Mouse (Mus musculus): ENCODE data around the gene Nfia.

Gene Nfia

DNA sequence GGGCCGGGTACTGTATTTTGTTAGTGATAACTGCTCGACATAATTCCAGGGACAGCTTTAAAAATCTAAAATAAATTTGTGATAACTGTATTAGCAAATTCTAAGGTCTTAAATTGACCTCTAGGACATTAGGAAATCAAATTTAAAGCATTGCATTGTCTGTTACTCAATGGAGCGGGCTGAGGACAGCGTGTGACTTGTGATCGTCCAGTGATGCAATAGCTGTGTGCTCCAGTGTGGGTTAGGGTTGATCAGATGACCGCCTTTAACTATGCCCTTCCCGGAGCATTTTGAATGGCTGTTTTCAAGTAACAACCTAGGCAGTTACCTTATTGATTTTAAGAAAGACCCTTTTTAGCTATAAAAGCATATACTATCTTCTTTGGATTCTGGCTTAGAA is 42.0 kb downstream of the Nfia start:
- DNase-seq (ENCODE audit: low read depth in 2 of 2, low spot score in 2 of 2): no peak

DNA sequence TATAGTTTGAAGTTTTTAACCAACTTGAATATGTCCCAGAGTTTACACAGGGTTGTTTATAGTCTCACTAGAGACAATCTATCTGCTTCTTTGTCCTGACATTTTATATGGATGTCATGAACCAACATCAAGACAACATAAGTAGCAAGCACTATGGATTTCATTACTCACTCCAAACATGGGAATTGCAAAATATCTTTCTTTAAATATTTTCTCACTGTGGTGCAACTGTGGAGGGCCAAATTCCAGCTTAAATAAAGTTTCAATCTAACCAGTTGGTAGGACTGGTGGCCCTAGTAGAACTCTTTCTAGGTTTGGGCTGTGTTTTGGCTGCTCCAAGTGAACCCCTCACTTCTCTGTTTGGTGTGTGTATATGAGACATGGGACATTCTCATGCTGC is 43.5 kb downstream of the Nfia start:
- DNase-seq (ENCODE audit: low read depth in 2 of 2, low spot score in 2 of 2): no peak

DNA sequence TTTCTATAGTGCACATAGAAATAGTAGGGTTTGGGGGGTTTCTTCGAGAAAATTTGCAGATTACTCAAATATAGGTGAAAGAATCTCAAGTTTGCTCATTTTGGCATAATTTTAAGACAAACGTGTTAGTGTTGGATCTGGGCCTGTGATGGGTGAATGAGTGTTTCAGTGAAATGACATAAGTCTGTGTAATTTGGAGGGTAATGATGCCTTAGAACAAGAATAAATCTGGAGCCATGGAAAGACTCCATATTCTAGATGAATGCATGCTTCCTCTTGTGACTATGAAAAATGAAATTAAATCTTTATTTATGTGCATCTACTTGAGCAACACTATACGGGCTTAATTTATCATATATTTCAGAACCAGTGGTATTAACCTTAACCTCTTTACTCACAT is 44.2 kb downstream of the Nfia start:
- DNase-seq (ENCODE audit: low read depth in 2 of 2, low spot score in 2 of 2): no peak

DNA sequence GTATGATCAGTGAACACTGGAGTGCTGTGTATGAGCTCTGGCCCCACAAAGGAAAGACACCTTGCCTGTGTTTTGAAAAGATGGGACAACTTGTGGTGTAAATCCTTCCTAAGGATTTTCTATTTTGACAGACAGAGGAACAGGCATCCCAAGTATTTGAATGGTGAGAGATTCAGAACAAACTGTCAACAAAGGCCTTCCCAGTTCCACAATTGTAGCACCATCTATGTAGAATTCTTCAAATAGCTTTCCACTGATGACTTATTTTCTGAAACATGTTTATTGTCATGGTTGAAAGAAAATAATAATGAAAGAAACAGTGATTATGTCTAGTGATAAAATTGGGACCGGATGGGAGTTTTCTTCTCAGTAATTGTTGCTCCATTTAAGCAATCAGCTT is 45.2 kb downstream of the Nfia start:
- DNase-seq (ENCODE audit: low read depth in 2 of 2, low spot score in 2 of 2): no peak

DNA sequence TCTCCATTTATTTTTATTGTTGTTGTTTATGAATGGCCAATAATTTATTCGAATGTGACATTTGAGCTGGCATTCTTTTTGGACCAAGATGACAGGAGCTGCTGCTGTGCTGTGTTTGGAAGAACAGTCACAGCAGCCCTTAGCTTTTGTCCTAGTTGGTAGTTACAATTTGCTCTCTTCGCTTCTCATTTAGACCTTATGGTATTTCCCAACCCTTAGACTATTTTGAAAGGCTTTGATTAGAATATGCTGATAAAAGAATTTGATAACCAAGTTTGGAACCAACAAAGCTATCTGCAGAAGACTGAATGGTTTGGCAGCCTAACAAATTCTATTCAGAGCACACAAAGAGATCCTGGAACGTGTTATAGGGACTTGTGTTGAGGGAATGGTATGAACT is 46.0 kb downstream of the Nfia start:
- no peak for DNase-seq (ENCODE audit: low read depth in 2 of 2, low spot score in 2 of 2)

DNA sequence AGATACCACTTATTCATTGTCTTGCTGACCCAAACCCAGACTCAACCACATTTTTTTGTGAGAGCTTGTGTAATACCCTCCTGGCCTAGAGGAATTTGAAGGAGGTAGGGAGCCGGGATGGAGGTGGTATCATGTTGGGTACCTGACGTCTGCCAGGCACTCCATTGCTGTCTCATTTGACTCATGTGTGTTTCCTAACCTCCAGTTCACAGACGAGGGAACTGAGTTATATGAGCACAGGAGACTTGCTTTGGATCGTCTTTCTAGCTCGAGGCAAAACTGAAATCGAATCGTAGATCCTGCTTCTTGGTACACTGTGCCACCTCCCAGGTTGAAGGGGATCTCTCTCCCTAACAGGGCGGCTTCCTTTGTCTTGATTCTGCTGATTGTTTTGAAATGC is 46.6 kb downstream of the Nfia start:
- no peak for DNase-seq (ENCODE audit: low read depth in 2 of 2, low spot score in 2 of 2)

DNA sequence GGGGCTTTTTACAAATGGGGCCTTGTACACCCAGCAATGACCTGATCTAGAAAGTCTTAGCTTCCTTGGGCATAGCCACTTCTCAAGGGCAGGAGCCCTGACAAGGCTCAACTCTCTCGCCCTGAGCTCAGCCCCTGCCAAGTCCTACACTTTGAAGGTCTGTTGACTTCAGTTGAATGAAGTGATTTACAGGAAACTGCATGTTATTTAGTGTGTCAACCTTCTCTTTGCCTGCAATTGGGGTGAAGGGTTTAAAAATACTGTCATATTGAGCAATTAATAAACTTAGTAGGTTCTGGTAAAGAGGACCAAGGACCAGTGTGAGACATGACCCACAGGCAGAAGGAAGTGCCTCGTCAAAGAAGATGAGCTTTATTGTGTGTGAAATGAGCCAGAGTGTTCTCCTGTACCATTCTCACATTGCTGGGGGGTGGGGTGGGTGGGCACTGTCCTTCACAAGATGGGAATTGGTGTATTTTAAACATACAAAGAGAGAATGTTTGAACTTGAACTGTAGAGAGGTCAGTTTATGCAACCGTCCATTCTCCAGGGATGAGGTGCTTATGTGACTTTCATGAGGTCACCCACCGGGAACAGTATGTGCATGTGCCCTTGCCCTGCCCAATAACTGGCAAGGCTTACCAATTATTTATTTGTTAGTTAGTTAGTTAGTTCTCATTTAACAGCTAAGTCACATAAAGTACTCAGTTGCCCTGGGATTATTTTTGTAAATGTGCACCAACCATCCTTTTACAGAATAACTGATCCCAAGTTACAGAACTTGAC is 48.1 kb downstream of the Nfia start:
- no peak for DNase-seq (ENCODE audit: low read depth in 2 of 2, low spot score in 2 of 2)

DNA sequence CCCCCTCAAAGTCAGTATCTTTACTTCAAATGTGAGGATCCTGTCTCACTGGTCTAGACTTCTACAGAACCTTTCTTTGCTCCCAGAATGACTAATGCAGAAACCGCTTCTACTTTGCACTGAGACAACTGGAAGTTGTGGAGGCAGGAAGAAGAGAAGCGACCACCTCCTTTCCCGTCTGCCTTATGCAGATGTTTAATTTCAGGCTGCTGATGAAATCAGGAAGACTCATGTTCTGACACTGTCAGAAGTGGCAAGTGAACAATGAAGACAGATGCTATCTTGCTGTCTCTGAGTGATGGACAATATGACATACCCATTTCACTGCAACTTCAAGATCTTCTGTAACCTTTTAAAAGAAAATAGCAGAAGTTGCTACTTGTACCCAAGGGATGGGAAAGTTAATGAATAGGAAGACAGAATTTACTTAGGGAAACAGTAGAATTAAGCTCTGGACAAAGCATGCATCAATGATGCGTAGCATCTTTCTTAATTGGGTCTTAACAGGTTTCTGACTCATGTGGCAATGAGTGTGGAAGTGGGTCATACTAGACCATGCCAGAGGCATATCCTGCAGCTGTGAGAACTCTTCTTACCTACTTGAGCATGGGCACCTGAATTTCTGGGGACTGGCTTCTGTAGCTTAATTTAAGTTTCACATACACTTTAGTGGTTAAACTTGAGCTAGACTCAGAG is 49.2 kb downstream of the Nfia start:
- DNase-seq (ENCODE audit: low read depth in 2 of 2, low spot score in 2 of 2): no peak

DNA sequence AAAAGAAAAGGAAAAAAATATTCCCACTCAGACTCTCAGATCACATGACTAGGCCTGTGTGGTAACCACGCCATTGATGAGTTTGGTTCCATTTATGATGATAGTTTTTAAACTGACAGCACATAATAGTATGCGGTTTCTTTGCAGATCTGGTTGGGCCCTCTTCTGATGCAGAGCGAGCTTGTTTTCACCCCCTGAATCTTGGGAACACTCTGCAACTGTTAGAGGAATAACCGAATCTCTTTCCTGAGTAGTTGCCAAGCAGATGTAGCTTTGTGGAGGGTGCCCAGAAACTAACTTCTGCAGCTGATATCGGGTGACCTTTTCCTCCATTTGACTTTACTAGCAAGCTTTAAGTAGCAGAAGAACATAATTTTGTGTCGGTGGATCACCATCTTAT is 51.0 kb downstream of the Nfia start:
- no peak for DNase-seq (ENCODE audit: low read depth in 2 of 2, low spot score in 2 of 2)

DNA sequence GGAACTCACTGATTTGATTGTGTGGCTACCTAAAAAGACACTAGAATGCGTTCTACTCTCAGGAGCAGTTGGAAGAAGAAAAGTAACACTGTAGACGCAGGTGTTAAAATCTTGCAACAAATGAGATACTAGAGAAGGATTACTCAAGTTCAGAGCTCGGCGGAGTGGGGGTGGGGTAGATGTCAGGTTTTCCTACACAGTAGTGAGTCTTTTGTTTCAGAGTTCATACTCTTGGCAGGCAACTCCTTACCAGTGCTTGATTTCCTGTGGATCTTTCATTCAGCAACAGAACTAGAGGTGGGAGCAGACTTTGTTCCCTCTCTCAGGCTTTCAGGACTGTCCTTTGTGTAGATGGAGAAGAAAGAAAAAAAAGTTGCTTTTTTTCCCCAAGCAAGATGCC is 51.9 kb downstream of the Nfia start:
- no peak for DNase-seq (ENCODE audit: low read depth in 2 of 2, low spot score in 2 of 2)

DNA sequence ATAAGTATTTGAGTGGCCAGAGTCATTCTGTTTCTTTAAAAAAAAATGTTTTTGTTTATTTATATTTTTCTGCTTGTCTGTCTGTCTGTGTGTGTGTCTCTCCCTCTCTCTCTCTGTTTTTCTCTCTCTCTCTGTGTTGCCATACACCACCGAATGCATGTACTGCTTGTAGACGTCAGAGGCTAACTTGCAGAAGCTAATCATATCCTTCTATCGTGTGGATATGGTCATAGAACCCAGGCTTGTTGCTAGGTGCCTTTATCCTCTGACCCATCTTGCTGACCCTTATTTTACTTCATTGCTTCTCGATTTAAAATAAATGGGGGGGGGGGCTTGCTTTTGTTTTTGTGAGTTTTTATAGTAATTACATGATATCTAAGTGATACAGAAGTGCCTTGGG is 52.9 kb downstream of the Nfia start:
- no peak for DNase-seq (ENCODE audit: low read depth in 2 of 2, low spot score in 2 of 2)

DNA sequence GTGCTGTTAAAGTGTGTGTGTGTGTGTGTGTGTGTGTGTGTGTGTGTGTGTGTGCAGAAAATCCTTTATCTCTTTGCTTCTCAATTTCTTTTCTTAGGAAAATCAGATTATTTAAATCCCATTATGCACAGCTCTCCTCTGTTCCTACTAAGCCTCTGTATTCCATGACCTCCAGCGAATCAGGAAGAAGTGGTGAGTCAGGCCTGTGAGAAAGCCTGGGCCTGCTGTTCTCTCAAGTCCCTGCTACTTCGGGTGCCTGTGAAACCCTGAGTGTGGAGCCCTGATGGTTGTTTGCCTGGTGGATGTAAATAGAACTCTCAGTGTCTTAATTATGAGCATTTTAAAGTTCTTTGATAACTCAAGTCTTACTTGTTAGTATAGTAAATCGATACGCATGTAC is 53.3 kb downstream of the Nfia start:
- no peak for DNase-seq (ENCODE audit: low read depth in 2 of 2, low spot score in 2 of 2)

DNA sequence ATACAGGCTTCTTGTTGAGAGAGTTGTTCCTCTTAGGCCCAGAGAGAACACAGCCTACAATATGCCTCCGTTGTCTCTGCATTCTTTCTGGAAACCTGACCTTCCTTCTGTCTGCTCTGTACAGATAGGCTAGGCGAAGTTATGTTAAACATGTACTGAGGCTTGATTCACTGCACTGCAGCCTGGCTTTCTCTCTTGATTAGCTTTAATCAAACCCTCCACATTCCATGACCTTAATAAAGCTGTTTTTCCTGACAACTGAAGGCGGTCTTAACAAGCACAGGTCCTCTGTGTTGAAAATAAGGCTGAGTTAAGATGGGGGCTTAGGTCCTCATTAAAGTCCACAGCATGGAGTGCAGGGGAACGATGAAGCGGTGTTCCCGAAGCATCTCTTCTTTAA is 54.6 kb downstream of the Nfia start:
- DNase-seq (ENCODE audit: low read depth in 2 of 2, low spot score in 2 of 2): no peak

DNA sequence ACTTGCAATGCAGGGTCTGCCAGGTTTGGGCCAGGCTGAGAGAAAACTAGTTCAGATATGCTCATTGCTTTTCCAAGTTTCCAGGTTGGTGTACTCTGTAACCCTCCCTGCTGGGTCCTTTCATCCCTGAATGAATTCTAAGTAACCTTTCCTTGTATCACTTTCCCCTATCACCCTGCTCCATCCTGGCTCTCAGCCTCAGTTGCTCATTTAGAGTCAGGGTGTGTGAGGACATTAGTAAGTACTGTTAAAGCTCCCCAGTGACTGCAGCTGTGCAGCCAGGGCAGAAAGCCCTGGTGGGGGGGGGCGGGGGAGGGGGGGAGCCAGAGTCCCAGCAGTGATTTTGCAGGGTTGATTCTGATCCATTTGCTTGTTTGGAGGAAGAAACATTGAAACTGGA is 56.0 kb downstream of the Nfia start:
- no peak for DNase-seq (ENCODE audit: low read depth in 2 of 2, low spot score in 2 of 2)

DNA sequence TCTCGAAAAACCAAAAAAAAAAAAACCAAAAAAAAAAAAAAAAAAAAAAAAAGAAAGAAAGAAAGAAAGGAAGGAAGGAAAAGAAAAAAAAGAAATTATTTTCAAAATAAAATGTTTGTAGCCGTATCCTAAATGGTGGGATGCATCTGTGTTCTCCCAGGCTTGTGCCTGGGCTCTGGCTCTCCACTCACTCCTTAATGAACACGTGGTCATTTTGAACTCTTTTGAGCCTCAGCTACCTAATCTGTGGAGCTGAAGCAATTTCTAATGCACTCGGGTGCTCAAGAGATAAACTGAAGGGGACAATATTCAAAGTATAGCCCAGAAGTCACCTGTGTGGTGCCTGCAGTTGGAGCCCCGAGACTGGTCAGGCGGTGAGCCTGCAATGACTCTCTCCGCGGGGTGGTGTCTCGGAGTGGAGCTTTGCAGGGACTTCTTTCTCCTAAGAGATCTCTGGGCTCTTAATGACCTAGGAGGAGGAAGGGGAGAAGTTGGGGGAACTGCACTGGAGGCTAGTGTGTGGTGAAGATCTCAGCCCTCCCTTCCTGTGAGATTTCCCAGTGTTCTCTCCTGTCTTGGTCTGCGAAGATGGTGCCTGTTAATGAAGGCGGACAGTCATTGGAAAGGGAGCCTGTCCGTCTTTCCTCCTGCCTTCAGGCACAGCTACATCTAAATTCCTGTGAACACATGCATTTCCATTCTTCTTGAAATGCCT is 57.0 kb downstream of the Nfia start:
- no peak for DNase-seq (ENCODE audit: low read depth in 2 of 2, low spot score in 2 of 2)

DNA sequence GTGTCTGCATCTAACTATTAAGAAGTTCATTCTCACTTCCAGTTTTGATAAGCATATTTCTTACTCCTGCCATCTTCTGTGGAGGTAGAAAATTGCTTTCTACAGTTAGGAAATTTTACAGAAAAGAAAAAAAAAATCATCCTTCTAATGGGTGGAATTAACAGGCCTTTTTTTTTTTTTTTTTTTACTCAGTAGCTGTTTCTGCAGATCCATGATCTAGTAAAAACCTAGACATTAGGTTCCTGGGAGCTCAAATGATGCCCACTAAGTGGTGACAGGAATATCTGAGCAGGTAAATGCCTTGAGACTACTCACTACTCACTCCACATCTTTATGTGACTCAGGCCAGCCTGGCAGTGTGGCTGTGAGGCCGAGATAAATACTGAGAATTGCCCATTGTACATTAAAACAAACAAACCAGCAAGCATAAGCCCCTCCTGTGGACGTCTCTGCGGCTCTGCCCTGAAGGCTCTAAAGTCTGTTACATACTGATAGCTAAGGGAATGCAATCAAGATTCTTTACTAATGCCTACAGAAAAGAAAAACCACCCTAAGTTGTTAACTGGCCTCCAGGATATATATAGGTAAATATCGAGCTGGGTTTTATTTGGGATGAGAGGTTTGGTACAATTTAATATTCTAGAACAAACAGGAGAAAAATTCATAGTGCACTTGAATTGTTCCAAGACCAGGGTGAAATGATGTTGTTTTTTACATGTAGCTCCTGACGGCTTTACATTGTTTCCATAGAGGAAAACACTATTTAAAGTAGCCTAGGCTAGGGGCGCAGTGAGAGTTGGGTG is 57.7 kb downstream of the Nfia start:
- DNase-seq (ENCODE audit: low read depth in 2 of 2, low spot score in 2 of 2): no peak

DNA sequence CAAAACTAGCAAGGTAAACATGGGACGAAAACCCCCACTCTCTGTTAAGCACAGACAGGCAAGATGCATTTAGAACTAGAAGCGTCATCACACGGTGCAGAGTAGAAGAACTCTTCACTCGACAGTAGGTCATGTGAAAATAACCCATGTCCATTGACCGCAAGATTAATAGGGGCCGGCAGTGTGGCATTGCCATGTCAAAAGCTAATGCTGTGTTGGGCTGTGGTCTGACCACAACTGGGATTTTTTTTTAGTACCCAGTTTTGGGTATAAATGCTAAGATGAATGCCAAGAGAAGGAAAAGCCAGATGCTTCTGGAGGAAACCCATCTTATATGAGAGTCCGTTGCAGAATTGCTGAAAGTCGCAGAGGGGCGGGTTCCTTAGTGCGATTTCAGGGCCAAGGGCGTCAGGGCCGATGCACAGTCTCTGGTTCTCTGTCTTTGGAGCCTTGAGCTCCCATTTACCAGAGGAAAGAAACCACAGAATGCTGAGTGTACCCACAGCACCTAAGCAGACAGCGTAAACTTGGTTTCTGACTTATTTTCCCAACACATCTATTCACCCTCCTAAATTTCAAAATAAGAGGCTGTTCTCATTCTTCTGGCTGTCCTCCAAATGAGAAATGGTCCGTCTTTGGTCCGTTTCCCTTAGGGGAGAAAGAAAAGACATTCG is 58.5 kb downstream of the Nfia start:
- DNase-seq (ENCODE audit: low read depth in 2 of 2, low spot score in 2 of 2): no peak

DNA sequence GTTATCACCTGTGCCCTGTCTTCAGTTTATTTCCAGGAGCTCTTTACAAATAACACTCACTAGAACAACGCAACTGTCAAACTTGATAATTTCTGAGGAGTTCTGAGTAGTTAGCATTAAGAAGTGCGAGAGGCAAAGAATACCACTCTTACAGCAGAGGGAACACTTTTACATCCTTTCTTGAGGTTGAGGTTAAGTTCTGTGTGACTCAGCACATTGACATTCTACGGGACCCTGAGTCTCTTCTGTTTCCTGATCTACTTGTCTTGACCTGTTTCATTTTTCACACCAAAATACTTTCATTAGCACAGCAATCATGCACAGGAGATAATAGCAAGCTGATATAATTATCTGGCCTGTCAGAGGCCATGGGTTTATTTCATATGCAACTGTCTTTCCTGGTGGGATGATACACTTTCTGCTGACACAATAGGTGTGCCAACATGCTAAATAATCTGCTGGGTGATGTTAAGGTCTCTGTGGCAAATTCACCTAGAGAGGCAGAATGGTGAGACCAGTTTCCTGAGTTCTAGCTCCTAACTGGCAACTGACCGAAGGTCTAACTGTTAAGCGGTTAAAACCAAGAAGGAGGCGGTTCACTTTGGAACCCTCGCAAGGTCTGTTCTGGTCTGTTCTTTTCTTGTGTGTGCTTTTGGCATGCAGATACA is 59.2 kb downstream of the Nfia start:
- DNase-seq (ENCODE audit: low read depth in 2 of 2, low spot score in 2 of 2): no peak

DNA sequence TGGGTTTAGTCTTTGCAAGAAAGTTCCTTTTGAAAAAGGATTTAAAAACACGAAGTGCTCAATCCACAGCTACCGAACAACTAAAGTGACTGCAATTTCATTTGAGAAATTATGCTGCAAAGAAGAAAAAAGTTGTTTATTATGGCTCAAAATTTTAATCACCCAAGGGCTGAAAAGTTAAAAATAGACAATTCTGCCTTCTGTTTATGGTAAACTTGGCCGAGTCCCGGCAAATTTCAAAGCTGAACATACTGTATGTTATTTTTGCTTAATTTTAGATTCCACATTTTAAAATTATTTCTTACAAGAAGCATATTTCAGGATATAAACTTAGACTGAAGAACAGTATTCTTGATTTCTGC is 59.7 kb downstream of the Nfia start:
- no peak for DNase-seq (ENCODE audit: low read depth in 2 of 2, low spot score in 2 of 2)

DNA sequence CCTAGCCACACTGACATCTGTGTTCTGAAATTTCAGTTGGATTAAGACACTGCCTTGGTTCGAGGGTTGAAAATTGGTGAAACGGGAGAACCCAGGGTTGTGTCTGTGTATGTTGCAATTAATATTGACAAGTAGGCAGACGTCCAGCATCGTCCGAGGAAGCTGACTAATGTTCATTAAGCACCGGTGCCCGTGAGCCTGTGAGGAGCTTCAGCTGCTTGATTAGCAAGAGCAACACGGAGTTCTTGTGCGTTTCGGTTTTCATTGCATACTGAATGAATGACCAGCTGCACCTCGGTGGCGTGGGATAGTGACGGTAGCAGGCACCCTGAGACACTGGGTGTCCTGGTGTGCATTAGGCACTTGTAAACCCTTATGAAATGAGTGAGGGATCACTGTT is 64.3 kb downstream of the Nfia start:
- DNase-seq (ENCODE audit: low read depth in 2 of 2, low spot score in 2 of 2): no peak

DNA sequence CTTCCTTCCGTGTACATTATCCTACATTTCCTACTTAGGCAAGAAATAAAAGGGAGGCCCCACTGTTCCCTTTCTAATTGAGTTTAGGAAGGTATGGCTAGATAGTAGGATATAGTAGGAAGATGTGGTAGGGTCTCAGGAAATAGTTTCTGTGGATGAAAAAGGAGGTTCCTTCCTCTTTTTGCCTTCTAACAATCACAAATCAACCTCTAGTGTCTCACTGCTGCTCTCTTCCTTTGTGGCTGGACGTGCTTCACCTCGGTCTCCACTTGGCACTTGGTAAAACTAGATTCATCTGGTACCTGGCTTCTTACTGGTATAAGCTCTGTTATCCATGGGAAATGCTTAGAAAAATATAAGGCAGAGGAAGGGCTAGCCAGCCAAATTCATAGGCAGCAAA is 65.2 kb downstream of the Nfia start:
- DNase-seq (ENCODE audit: low read depth in 2 of 2, low spot score in 2 of 2): no peak
